Mouse (Mus musculus) stomach, postnatal 0 days (tissue): ENCODE measurements at regions not wholly inside any gene's neighbourhood (a gene's known extent, or its start where the extent isn't known, plus 50 kb on each side); places are given as distances from the start of the nearest gene placed in this dataset.

Experiments
- ATAC-seq: fragments of 200-750 bp; cut with Nextera tagmentation; 2 replicates; pipeline ENCODE4 v1.8.0; 2017; ENCODE audit not compliant: low FRiP score, low TSS enrichment
- DNase-seq: peaks from one replicate; pipeline ENCODE4 v3.0.0-alpha.2; 2016; ENCODE audit warnings: low spot score
- H3K27ac ChIP-seq: fragments of 300-500 bp; sonication (generic); replicated peaks from 2 replicates; pipeline ENCODE4 v1.5.1; 2014; ENCODE audit warnings: mild to moderate bottlenecking, control low read depth
- H3K27me3 ChIP-seq: fragments of 300-500 bp; sonication (generic); 2 replicates; pipeline ENCODE4 v1.6.1; 2014; ENCODE audit warnings: low read length; ENCODE audit not compliant: control insufficient read depth, insufficient read depth
- H3K36me3 ChIP-seq: fragments of 300-500 bp; sonication (generic); 2 replicates; pipeline ENCODE4 v1.6.1; 2014; ENCODE audit warnings: low read length, mixed read lengths; ENCODE audit not compliant: control insufficient read depth, insufficient read depth
- H3K4me1 ChIP-seq: fragments of 300-500 bp; sonication (generic); replicated peaks from 2 replicates; pipeline ENCODE4 v1.6.1; 2014; ENCODE audit warnings: antibody characterized with exemption; ENCODE audit not compliant: control insufficient read depth, insufficient read depth
- H3K4me2 ChIP-seq: fragments of 300-500 bp; sonication (generic); replicated peaks from 2 replicates; pipeline ENCODE4 v1.6.1; 2014; ENCODE audit warnings: low read depth, mild to moderate bottlenecking, control low read depth, moderate library complexity
- H3K4me3 ChIP-seq: fragments of 300-500 bp; sonication (generic); 2 replicates; pipeline ENCODE4 v1.5.1; 2014; ENCODE audit warnings: low read depth, low read length, control low read depth
- H3K9ac ChIP-seq: fragments of 300-500 bp; sonication (generic); 2 replicates; pipeline ENCODE4 v1.6.1; 2014; ENCODE audit warnings: mild to moderate bottlenecking, low read length, control low read depth, mixed read lengths
- H3K9me3 ChIP-seq: fragments of 300-500 bp; sonication (generic); 2 replicates; pipeline ENCODE4 v1.6.1; 2016; ENCODE audit warnings: low read length; ENCODE audit not compliant: control insufficient read depth
- CTCF ChIP-seq: IDR thresholded peaks from 2 replicates; pipeline ENCODE4 v1.5.1; 2016; ENCODE audit warnings: antibody characterized with exemption, low read depth, mild to moderate bottlenecking, moderate library complexity
- EP300 ChIP-seq: optimal IDR thresholded peaks from 2 replicates; pipeline ENCODE3; 2016; ENCODE audit warnings: antibody characterized with exemption
- WGBS: fragments of 180-500 bp; shearing (Covaris S2); extraction: QIAGEN DNeasy Blood & Tissue Kit; methylation state at CpG from one replicate; pipeline ENCODE4 v1.1.7; 2014; 5-methylcytosine and 5-hydroxymethylcytosine counted together

- Histone ChIP-seq H3K4me3 (no peak overlapping the region), H3K4me1 (no peaks in the 10 kb centered on the region), H3K27me3 (no peaks in the 10 kb centered on the region), H3K4me2 (no peak overlapping the region), H3K9ac (no peak overlapping the region), H3K27ac (no peak overlapping the region), H3K36me3 (no peaks in the 10 kb centered on the region), H3K9me3 (no peaks in the 10 kb centered on the region)
- 70% methylated on average over 1 of the region's 1 CpGs for WGBS
- ATAC-seq, result no peak
- no peak for TF ChIP-seq EP300
- no peak for TF ChIP-seq CTCF
- no peak for DNase-seq
These were observed 951.6 kb downstream of the Robo1 start for GRCm38 (mm10) chr16:73259691-73260090.

- no peaks in the 10 kb centered on the region for H3K4me1 ChIP-seq
- ATAC-seq (no peak), DNase-seq (no peak)
- H3K4me2 ChIP-seq, result no peak overlapping the region
- H3K4me3 ChIP-seq, result no peak overlapping the region
- H3K27ac ChIP-seq, result no peak overlapping the region
- 79% methylated on average over 3 of the region's 3 CpGs for WGBS
- TF ChIP-seq CTCF (no peak), EP300 (no peak)
- H3K9ac ChIP-seq, result no peak overlapping the region
- H3K27me3 ChIP-seq, result no peaks in the 10 kb centered on the region
- no peaks in the 10 kb centered on the region for H3K36me3 ChIP-seq
- H3K9me3 ChIP-seq, result no peaks in the 10 kb centered on the region
These were observed 951.2 kb downstream of the Robo1 start for GRCm38 (mm10) chr16:73259283-73259682.

GRCm38 (mm10) chr16:73245073-73245590 lies 937.0 kb downstream of the Robo1 start:
- no peak for ATAC-seq
- Histone ChIP-seq H3K27me3 (no peaks in the 10 kb centered on the region), H3K9ac (no peak overlapping the region), H3K4me1 (no peaks in the 10 kb centered on the region), H3K4me3 (no peak overlapping the region), H3K36me3 (no peaks in the 10 kb centered on the region), H3K9me3 (no peaks in the 10 kb centered on the region), H3K4me2 (no peak overlapping the region), H3K27ac (no peak overlapping the region)
- WGBS, result 84% methylated on average over 2 of the region's 2 CpGs
- DNase-seq, result no peak
- TF ChIP-seq CTCF (no peak), EP300 (no peak)

GRCm38 (mm10) chr16:73230599-73230998 lies 922.5 kb downstream of the Robo1 start:
- ATAC-seq (no peak), DNase-seq (no peak)
- no peaks in the 10 kb centered on the region for H3K4me1 ChIP-seq
- no peak overlapping the region for H3K27ac ChIP-seq
- H3K36me3 ChIP-seq, result no peaks in the 10 kb centered on the region
- no peak overlapping the region for H3K9ac ChIP-seq
- no peaks in the 10 kb centered on the region for H3K9me3 ChIP-seq
- H3K27me3 ChIP-seq, result no peaks in the 10 kb centered on the region
- H3K4me2 ChIP-seq, result no peak overlapping the region
- 68% methylated on average over 2 of the region's 2 CpGs for WGBS
- H3K4me3 ChIP-seq, result no peak overlapping the region
- TF ChIP-seq CTCF, result no peak
- no peak for TF ChIP-seq EP300

- no peak overlapping the region for H3K9ac ChIP-seq
- TF ChIP-seq CTCF (no peak), EP300 (no peak)
- DNase-seq, result no peak
- H3K4me2 ChIP-seq, result no peak overlapping the region
- H3K9me3 ChIP-seq, result no peaks in the 10 kb centered on the region
- H3K27ac ChIP-seq, result no peak overlapping the region
- no peaks in the 10 kb centered on the region for H3K4me1 ChIP-seq
- H3K27me3 ChIP-seq, result no peaks in the 10 kb centered on the region
- no peak overlapping the region for H3K4me3 ChIP-seq
- WGBS, result 77% methylated on average over 4 of the region's 4 CpGs
- no peak for ATAC-seq
- H3K36me3 ChIP-seq, result no peaks in the 10 kb centered on the region
These were observed 909.4 kb downstream of the Robo1 start for GRCm38 (mm10) chr16:73217555-73217954.

- no peak for TF ChIP-seq CTCF
- no peak for TF ChIP-seq EP300
- Histone ChIP-seq H3K27me3 (no peaks in the 10 kb centered on the region), H3K27ac (no peak overlapping the region), H3K36me3 (no peaks in the 10 kb centered on the region), H3K9ac (no peak overlapping the region), H3K4me1 (no peaks in the 10 kb centered on the region), H3K9me3 (no peaks in the 10 kb centered on the region), H3K4me3 (no peak overlapping the region), H3K4me2 (no peak overlapping the region)
- 90% methylated on average over 11 of the region's 11 CpGs for WGBS
- ATAC-seq, result no peak
- DNase-seq, result no peak
These were observed 895.4 kb downstream of the Robo1 start for GRCm38 (mm10) chr16:73203542-73203941.
